Mouse (Mus musculus): ENCODE measurements around the gene Ccnd3. TPM values are rescaled to one million over a fixed set of nuclear protein-coding genes. Genes with fewer than 3 reads are reported as not detected.
A peak's percentile ranks its signal among the peaks of the same experiment; 100 is the strongest.

Ccnd3 gene
- polyA plus RNA-seq, 1 experiment from 2014 or later: 552 TPM

GRCm38 (mm10) chr17:47545154-47545553 is 40.3 kb downstream of the Ccnd3 start:
- H3K9me3 ChIP-seq: no peaks in the 10 kb centered on the region
- no peak overlapping the region for H3K4me3 ChIP-seq
- no peak overlapping the region for H3K27ac ChIP-seq
- 89% methylated on average over 12 of the region's 12 CpGs for WGBS
- DNase-seq (ENCODE audit: low spot score): no peak
- peaks cover 21% of the 10 kb centered on the region for H3K4me1 ChIP-seq
- no peaks in the 10 kb centered on the region for H3K27me3 ChIP-seq (ENCODE audit: insufficient read depth, poor library complexity, severe bottlenecking)
- no peaks in the 10 kb centered on the region for H3K36me3 ChIP-seq

GRCm38 (mm10) chr17:47545861-47546331 is 41.0 kb downstream of the Ccnd3 start:
- no peaks in the 10 kb centered on the region for H3K36me3 ChIP-seq
- no peak overlapping the region for H3K27ac ChIP-seq
- 83% methylated on average over 17 of the region's 17 CpGs for WGBS
- no peaks in the 10 kb centered on the region for H3K9me3 ChIP-seq
- peaks cover 21% of the 10 kb centered on the region for H3K4me1 ChIP-seq
- DNase-seq (ENCODE audit: low spot score): no peak
- H3K4me3 ChIP-seq: no peak overlapping the region
- H3K27me3 ChIP-seq (ENCODE audit: insufficient read depth, poor library complexity, severe bottlenecking): no peaks in the 10 kb centered on the region

- 71% methylated on average over 7 of the region's 7 CpGs for WGBS
Measured at GRCm38 (mm10) chr17:47551049-47551448, 46.2 kb downstream of the Ccnd3 start.

GRCm38 (mm10) chr17:47552994-47553393 is 48.1 kb downstream of the Ccnd3 start:
- DNase-seq (ENCODE audit: low spot score): no peak
- Histone ChIP-seq H3K4me3 (no peak overlapping the region), H3K36me3 (no peaks in the 10 kb centered on the region), H3K27me3 (ENCODE audit: insufficient read depth, poor library complexity, severe bottlenecking) (no peaks in the 10 kb centered on the region), H3K4me1 (no peaks in the 10 kb centered on the region), H3K9me3 (no peaks in the 10 kb centered on the region), H3K27ac (no peak overlapping the region)

More at GRCm38 (mm10) chr17:47551049-47551448, 46.2 kb downstream of the Ccnd3 start:
- H3K27ac ChIP-seq: no peak overlapping the region
- no peak for DNase-seq (ENCODE audit: low spot score)
- no peaks in the 10 kb centered on the region for H3K36me3 ChIP-seq
- H3K9me3 ChIP-seq: no peaks in the 10 kb centered on the region
- H3K4me3 ChIP-seq: no peak overlapping the region
- no peaks in the 10 kb centered on the region for H3K4me1 ChIP-seq
- no peaks in the 10 kb centered on the region for H3K27me3 ChIP-seq (ENCODE audit: insufficient read depth, poor library complexity, severe bottlenecking)

GRCm38 (mm10) chr17:47554621-47555020 is 49.8 kb downstream of the Ccnd3 start:
- WGBS: 69% methylated on average over 10 of the region's 10 CpGs
- H3K27me3 ChIP-seq (ENCODE audit: insufficient read depth, poor library complexity, severe bottlenecking): no peaks in the 10 kb centered on the region
- peaks cover 2% of the 10 kb centered on the region for H3K4me1 ChIP-seq
- H3K4me3 ChIP-seq: no peak overlapping the region
- H3K27ac ChIP-seq: no peak overlapping the region
- H3K9me3 ChIP-seq: no peaks in the 10 kb centered on the region
- no peak for DNase-seq (ENCODE audit: low spot score)
- H3K36me3 ChIP-seq: no peaks in the 10 kb centered on the region

- 55% methylated on average over 3 of the region's 3 CpGs for WGBS
- Histone ChIP-seq H3K27me3 (ENCODE audit: insufficient read depth, poor library complexity, severe bottlenecking) (no peaks in the 10 kb centered on the region), H3K9me3 (no peaks in the 10 kb centered on the region), H3K4me1 (peaks cover 10% of the 10 kb centered on the region), H3K27ac (no peak overlapping the region), H3K36me3 (no peaks in the 10 kb centered on the region), H3K4me3 (no peak overlapping the region)
- no peak for DNase-seq (ENCODE audit: low spot score)
Measured at GRCm38 (mm10) chr17:47557179-47557578, 52.3 kb downstream of the Ccnd3 start.

GRCm38 (mm10) chr17:47559726-47560125 is 54.9 kb downstream of the Ccnd3 start:
- Histone ChIP-seq H3K9me3 (no peaks in the 10 kb centered on the region), H3K36me3 (no peaks in the 10 kb centered on the region), H3K4me3 (0 out of 2 replicates have a peak overlapping the region, but pooled peaks have one; percentile 1), H3K27me3 (ENCODE audit: insufficient read depth, poor library complexity, severe bottlenecking) (no peaks in the 10 kb centered on the region), H3K4me1 (peaks cover 10% of the 10 kb centered on the region), H3K27ac (peak overlapping the region; percentile 56; the same call in 1 of the 2 replicates)
- 39% methylated on average over 6 of the region's 6 CpGs for WGBS
- DNase-seq (ENCODE audit: low spot score): no peak

GRCm38 (mm10) chr17:47562875-47563274 is 58.0 kb downstream of the Ccnd3 start:
- Histone ChIP-seq H3K27ac (no peak overlapping the region), H3K27me3 (ENCODE audit: insufficient read depth, poor library complexity, severe bottlenecking) (no peaks in the 10 kb centered on the region), H3K4me1 (peaks cover 14% of the 10 kb centered on the region), H3K9me3 (no peaks in the 10 kb centered on the region), H3K4me3 (no peak overlapping the region), H3K36me3 (no peaks in the 10 kb centered on the region)
- WGBS: 74% methylated on average over 6 of the region's 6 CpGs
- no peak for DNase-seq (ENCODE audit: low spot score)

GRCm38 (mm10) chr17:47564612-47565011 is 59.8 kb downstream of the Ccnd3 start:
- Histone ChIP-seq H3K9me3 (no peaks in the 10 kb centered on the region), H3K36me3 (no peaks in the 10 kb centered on the region), H3K27ac (no peak overlapping the region), H3K4me3 (no peak overlapping the region), H3K4me1 (peaks cover 12% of the 10 kb centered on the region), H3K27me3 (ENCODE audit: insufficient read depth, poor library complexity, severe bottlenecking) (no peaks in the 10 kb centered on the region)
- WGBS: 56% methylated on average over 5 of the region's 5 CpGs
- no peak for DNase-seq (ENCODE audit: low spot score)

- 51% methylated on average over 2 of the region's 2 CpGs for WGBS
- Histone ChIP-seq H3K4me1 (peaks cover 4% of the 10 kb centered on the region; the same call in 1 of the 2 replicates), H3K4me3 (no peak overlapping the region), H3K27ac (no peak overlapping the region), H3K36me3 (no peaks in the 10 kb centered on the region), H3K27me3 (ENCODE audit: insufficient read depth, poor library complexity, severe bottlenecking) (no peaks in the 10 kb centered on the region), H3K9me3 (no peaks in the 10 kb centered on the region)
- DNase-seq (ENCODE audit: low spot score): no peak
Measured at GRCm38 (mm10) chr17:47566133-47566532, 61.3 kb downstream of the Ccnd3 start.

- DNase-seq (ENCODE audit: low spot score): no peak
- Histone ChIP-seq H3K4me3 (no peak overlapping the region), H3K36me3 (no peaks in the 10 kb centered on the region), H3K27me3 (ENCODE audit: insufficient read depth, poor library complexity, severe bottlenecking) (no peaks in the 10 kb centered on the region), H3K9me3 (no peaks in the 10 kb centered on the region), H3K4me1 (peaks cover 13% of the 10 kb centered on the region), H3K27ac (peak overlapping the region; percentile 74)
- WGBS: 64% methylated on average over 3 of the region's 3 CpGs
Measured at GRCm38 (mm10) chr17:47567271-47567670, 62.4 kb downstream of the Ccnd3 start.

GRCm38 (mm10) chr17:47568389-47568788 is 63.5 kb downstream of the Ccnd3 start:
- 79% methylated on average over 3 of the region's 3 CpGs for WGBS
- Histone ChIP-seq H3K9me3 (no peaks in the 10 kb centered on the region), H3K27me3 (ENCODE audit: insufficient read depth, poor library complexity, severe bottlenecking) (no peaks in the 10 kb centered on the region), H3K4me1 (peaks cover 13% of the 10 kb centered on the region), H3K36me3 (no peaks in the 10 kb centered on the region), H3K27ac (peak overlapping the region; percentile 54; the same call in 1 of the 2 replicates), H3K4me3 (no peak overlapping the region)
- DNase-seq (ENCODE audit: low spot score): no peak

- 84% methylated on average over 10 of the region's 10 CpGs for WGBS
- H3K4me1 ChIP-seq: peaks cover 13% of the 10 kb centered on the region
- peak overlapping the region; percentile 54; the same call in 1 of the 2 replicates for H3K27ac ChIP-seq
Measured at GRCm38 (mm10) chr17:47568951-47569527, 64.2 kb downstream of the Ccnd3 start.

GRCm38 (mm10) chr17:47571621-47572020 is 66.8 kb downstream of the Ccnd3 start:
- 45% methylated on average over 7 of the region's 7 CpGs for WGBS
- no peaks in the 10 kb centered on the region for H3K36me3 ChIP-seq
- H3K4me1 ChIP-seq: peaks cover 22% of the 10 kb centered on the region
- no peaks in the 10 kb centered on the region for H3K27me3 ChIP-seq (ENCODE audit: insufficient read depth, poor library complexity, severe bottlenecking)
- H3K4me3 ChIP-seq: no peak overlapping the region
- no peaks in the 10 kb centered on the region for H3K9me3 ChIP-seq
- no peak for DNase-seq (ENCODE audit: low spot score)
- H3K27ac ChIP-seq: no peak overlapping the region; the same call in 1 of the 2 replicates

More at GRCm38 (mm10) chr17:47568951-47569527, 64.2 kb downstream of the Ccnd3 start:
- Histone ChIP-seq H3K27me3 (ENCODE audit: insufficient read depth, poor library complexity, severe bottlenecking) (no peaks in the 10 kb centered on the region), H3K36me3 (no peaks in the 10 kb centered on the region), H3K4me3 (no peak overlapping the region), H3K9me3 (no peaks in the 10 kb centered on the region)
- no peak for DNase-seq (ENCODE audit: low spot score)
